Mouse (Mus musculus) spleen, adult 2 months (tissue): ENCODE results near the gene Cdca4. TPM values are rescaled to one million over a fixed set of nuclear protein-coding genes. Genes with fewer than 3 reads are reported as not detected.

ENCODE experiments used
- DNase-seq, 2 experiments: peaks; one replicate each; pipeline versions ENCODE4 v3.0.0 to v3.0.0-alpha.2; 2012 to 2021; ENCODE audit warnings: low spot score in 2 of 2, low read depth in 1 of 2
- H3K27ac ChIP-seq: fragments of 200-500 bp; 2 replicates; pipeline ENCODE4 v1.5.1; 2012; ENCODE audit warnings: low read length, inconsistent platforms; ENCODE audit not compliant: insufficient read depth
- H3K27me3 ChIP-seq: fragments of 200-500 bp; 2 replicates; pipeline ENCODE4 v1.6.1; 2012; ENCODE audit warnings: mild to moderate bottlenecking, moderate library complexity, low read length, inconsistent platforms; ENCODE audit not compliant: control insufficient read depth, insufficient read depth
- H3K36me3 ChIP-seq: fragments of 200-500 bp; 2 replicates; pipeline ENCODE4 v1.6.1; 2012; ENCODE audit warnings: mild to moderate bottlenecking, low read length, inconsistent platforms; ENCODE audit not compliant: control insufficient read depth, insufficient read depth
- H3K4me1 ChIP-seq: fragments of 200-500 bp; 2 replicates; pipeline ENCODE4 v1.6.1; 2011; ENCODE audit warnings: inconsistent platforms; ENCODE audit not compliant: control insufficient read depth, insufficient read depth, insufficient read length
- H3K4me3 ChIP-seq: fragments of 200-500 bp; 2 replicates; pipeline ENCODE4 v1.5.1; 2011; ENCODE audit warnings: mild to moderate bottlenecking, inconsistent platforms; ENCODE audit not compliant: insufficient read depth, insufficient read length; ENCODE audit errors: extremely low read depth
- CTCF ChIP-seq: fragments of 200-500 bp; IDR thresholded peaks from 2 replicates; pipeline ENCODE4 v1.5.1; 2011; ENCODE audit warnings: mild to moderate bottlenecking, inconsistent platforms; ENCODE audit not compliant: insufficient read depth, insufficient read length, insufficient replicate concordance; ENCODE audit errors: extremely low read depth
- POLR2A ChIP-seq: fragments of 200-500 bp; IDR thresholded peaks from 2 replicates; pipeline ENCODE4 v1.6.1; 2011; ENCODE audit warnings: low read depth, low read length, inconsistent platforms
- WGBS: fragments of 180-500 bp; shearing (Covaris S2); methylation state at CpG from one replicate; pipeline ENCODE4 v1.1.7; 2018; 5-methylcytosine and 5-hydroxymethylcytosine counted together
- polyA plus RNA-seq: library from polyadenylated mRNA; depleted of rRNA; stranded (reverse); fragments of >200 nt; gene quantifications from 2 replicates; pipeline ENCODE4 v1.2.3, GENCODE M21; 2012

The Cdca4 gene
- polyA plus RNA-seq, 1 experiment: 30.4 TPM

DNA sequence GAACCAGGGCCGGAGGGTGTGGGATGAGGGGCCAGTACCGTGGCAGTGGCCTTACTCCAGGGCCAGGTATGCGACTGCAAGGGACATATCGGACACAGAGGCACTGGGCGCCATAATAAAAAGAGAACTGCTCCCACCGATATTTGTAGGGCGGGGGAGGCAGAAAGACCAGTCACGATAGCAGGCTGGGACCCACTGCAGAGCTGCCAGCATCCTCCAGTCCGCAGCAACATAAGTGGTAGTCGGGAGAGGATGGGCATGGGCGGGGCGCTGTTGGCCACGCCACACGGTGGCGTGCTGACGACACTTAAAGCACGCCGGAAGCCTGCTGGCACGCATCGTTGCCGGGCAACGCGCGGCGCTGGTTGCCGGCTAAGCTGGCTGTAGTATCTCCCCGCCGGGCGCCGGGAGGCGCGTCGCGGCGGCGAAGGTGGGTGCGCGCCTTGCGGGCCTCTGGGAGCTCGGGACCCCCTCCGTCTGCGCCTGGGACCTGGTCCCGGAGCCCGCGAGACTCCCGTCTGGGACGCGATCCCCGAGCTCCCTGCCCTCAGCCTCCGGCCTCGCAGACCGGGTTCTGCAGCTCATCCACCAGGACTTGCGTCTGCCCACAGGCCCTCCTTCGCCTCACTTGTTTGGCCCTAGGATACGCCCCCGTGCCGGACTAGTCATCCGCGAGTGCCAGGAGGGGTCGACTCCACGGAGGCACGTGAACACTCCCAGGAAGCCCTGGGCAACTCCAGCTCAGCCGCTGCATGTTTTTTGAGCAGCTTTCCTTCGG is 20.4 kb downstream of the Cdca4 start, which contains the start of gene Clba1:
Gene Clba1, plus strand, starts transcription at position 351 of the 778 bp plus-strand sequence.
- DNase-seq: peak; percentile 79 to 87
- no peak for TF ChIP-seq POLR2A
- TF ChIP-seq CTCF: 0 out of 2 replicates have a peak, but pooled peaks have one; percentile 22
- 3% methylated on average over 64 of the region's 64 CpGs for WGBS
- Histone ChIP-seq H3K36me3 (no peaks in the 10 kb centered on the region), H3K4me3 (peak within 1 kb of the TSS; percentile 62), H3K27me3 (no peaks in the 10 kb centered on the region), H3K27ac (no peak within 1 kb of the TSS), H3K4me1 (peaks cover 4% of the 10 kb centered on the region; the same call in 1 of the 2 replicates)

DNA sequence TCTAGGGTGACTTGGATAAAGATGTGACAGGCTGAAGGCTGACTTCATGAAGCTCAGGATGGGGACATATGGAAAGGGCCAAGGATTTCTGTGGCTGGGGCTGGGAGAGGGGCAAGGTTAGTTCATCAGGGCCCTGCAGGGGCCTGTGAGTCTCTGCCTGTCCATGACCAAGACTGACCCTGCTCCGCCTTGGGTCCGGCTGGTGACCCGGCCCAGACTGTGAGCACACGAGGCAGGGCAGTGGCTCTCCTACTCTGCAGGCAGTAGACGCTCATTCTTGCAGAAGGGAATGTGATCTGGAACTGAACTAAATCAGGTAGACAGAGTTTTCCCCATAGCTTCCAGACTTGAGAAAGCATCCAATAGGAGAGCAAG is 21.0 kb downstream of the Cdca4 start:
- TF ChIP-seq POLR2A: no peak
- no peaks in the 10 kb centered on the region for H3K36me3 ChIP-seq
- no peak overlapping the region for H3K27ac ChIP-seq
- H3K4me1 ChIP-seq: peaks cover 4% of the 10 kb centered on the region; the same call in 1 of the 2 replicates
- no peak overlapping the region for H3K4me3 ChIP-seq
- H3K27me3 ChIP-seq: peaks cover under 1% of the 10 kb centered on the region; the same call in 1 of the 2 replicates
- WGBS: 82% methylated on average over 5 of the region's 5 CpGs
- no peak for DNase-seq

DNA sequence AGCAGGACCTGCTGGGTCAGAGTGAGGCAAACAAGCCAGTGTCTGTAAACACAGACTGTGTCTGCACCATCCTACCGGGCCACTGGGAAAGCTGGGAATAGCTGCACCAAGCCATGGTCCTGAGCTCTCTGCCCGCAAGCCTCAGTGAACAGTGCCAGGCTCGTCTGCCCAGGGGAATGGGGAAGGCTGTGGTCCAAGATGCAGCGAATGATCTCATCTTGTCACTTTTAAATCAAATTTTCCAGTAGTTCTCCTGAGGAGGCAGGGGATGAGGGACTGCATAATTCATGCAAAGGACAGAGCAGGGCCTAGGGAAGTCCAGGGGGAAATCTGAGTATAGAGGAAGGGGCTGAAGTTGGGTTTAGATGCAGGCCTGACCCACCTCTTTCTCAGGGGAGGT is 21.4 kb downstream of the Cdca4 start:
- no peak for DNase-seq
- TF ChIP-seq CTCF: no peak
- TF ChIP-seq POLR2A: no peak
- no peak overlapping the region for H3K4me3 ChIP-seq
- H3K27me3 ChIP-seq: peaks cover 2% of the 10 kb centered on the region; the same call in 1 of the 2 replicates
- peaks cover 4% of the 10 kb centered on the region; the same call in 1 of the 2 replicates for H3K4me1 ChIP-seq
- 91% methylated on average over 4 of the region's 4 CpGs for whole genome bisulfite sequencing
- no peak overlapping the region for H3K27ac ChIP-seq
- H3K36me3 ChIP-seq: no peaks in the 10 kb centered on the region

DNA sequence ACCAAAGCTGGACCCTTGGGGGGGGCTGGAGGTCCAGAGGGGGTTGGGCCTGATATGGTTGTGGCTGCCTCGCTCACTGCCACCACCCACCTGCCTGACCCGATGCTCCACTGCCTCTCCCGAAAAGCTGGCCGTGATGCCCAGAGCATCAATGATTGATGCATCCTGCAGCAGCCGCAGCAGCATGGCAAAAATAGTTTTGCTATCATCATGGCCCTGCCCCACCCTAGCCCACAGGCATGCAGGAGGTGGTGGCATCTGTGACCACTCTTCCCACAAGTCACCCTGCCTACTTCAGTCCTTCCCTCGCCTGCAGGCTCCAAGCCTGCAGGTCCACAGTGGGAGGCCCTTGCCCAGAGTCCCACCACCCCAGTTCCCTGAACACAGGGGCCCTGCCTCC is 23.2 kb downstream of the Cdca4 start:
- no peak for DNase-seq
- Histone ChIP-seq H3K4me1 (peaks cover 12% of the 10 kb centered on the region), H3K36me3 (no peaks in the 10 kb centered on the region), H3K27ac (no peak overlapping the region), H3K4me3 (no peak overlapping the region), H3K27me3 (peaks cover 9% of the 10 kb centered on the region)
- WGBS: 29% methylated on average over 6 of the region's 6 CpGs
- TF ChIP-seq CTCF: no peak
- TF ChIP-seq POLR2A: no peak

DNA sequence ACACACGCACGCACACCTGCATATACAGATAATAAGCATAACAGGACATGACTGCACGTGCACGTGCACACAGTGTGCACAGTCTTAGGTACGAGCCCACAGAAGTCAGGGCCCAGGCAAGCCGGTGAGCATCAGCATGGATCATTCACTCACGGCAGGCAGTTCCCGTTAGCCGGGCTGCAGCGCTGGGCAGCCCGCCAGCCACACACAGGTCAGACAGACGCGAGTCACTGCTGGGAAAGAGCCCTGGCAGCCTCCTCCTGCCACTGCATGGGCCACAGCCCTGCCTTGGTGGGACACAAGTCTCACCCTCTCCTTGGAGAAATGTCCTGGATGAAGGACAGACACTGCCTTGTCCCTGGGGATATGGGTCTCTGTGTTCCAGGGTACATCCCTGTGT is 25.2 kb downstream of the Cdca4 start:
- Histone ChIP-seq H3K4me1 (peaks cover 8% of the 10 kb centered on the region), H3K4me3 (no peak overlapping the region), H3K36me3 (no peaks in the 10 kb centered on the region), H3K27me3 (peaks cover 9% of the 10 kb centered on the region), H3K27ac (no peak overlapping the region)
- WGBS: 34% methylated on average over 13 of the region's 13 CpGs
- TF ChIP-seq CTCF (no peak), POLR2A (no peak)
- no peak for DNase-seq

DNA sequence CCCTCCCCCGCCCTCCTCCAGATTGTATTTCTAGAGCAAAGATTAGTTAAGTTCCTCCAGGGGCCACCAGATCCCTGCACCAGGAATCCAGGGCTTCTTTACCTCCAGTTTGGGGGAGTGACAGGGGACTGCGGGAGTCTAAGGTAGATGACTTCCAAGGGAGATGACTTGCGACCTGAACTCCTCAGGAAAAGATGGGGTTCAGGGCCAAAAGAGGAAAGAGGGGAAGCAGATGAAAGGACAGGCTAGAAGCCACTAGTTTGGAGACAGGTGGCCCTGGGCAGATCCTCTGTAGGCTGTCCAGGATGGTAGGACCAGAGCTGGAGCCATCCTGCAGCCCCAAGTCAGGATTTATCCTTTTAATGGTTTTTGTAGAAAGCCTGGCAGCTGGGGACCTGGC is 26.3 kb downstream of the Cdca4 start:
- Histone ChIP-seq H3K36me3 (no peaks in the 10 kb centered on the region), H3K4me1 (peaks cover 9% of the 10 kb centered on the region), H3K4me3 (no peak overlapping the region), H3K27ac (no peak overlapping the region), H3K27me3 (peaks cover 9% of the 10 kb centered on the region)
- TF ChIP-seq CTCF (no peak), POLR2A (no peak)
- WGBS: 55% methylated on average over 3 of the region's 3 CpGs
- no peak for DNase-seq
